Mouse (Mus musculus) erythroid progenitor cell, adult 5-6 weeks (primary cell): ENCODE measurements around the gene Il10. TPM values are rescaled to one million over a fixed set of nuclear protein-coding genes. Genes with fewer than 3 reads are reported as not detected.

ENCODE experiments used
- ATAC-seq: replicated peaks from 2 replicates; pipeline ENCODE4 v1.8.0; 2016; ENCODE audit warnings: moderate number of reproducible peaks, mild to moderate bottlenecking, moderate TSS enrichment, inconsistent platforms; ENCODE audit not compliant: poor library complexity, low FRiP score, severe bottlenecking
- total RNA-seq, 2 experiments: library from RNA; stranded (forward) in 1 of 2; stranded (reverse) in 1 of 2; fragments of 150-400 nt in 1 of 2; fragments of 186-747, 209-891 nt in 1 of 2; gene quantifications; 2 replicates each; pipeline versions ENCODE4 v1.2.3 to v1.2.4; 2015 to 2017; ENCODE audit warnings: low replicate concordance in 2 of 2

Il10 gene
- total RNA-seq, 2 experiments from 2014 or later, result not detected

GRCm38 (mm10) chr1:131045723-131046355, 26.2 kb downstream of the Il10 start:
- no peak for ATAC-seq

- ATAC-seq, result no peak
Measured at GRCm38 (mm10) chr1:131046607-131047006, 27.0 kb downstream of the Il10 start.

- ATAC-seq, result no peak
Measured at GRCm38 (mm10) chr1:131048121-131048863, 28.6 kb downstream of the Il10 start.

GRCm38 (mm10) chr1:131048946-131049345, 29.3 kb downstream of the Il10 start:
- no peak for ATAC-seq

- no peak for ATAC-seq
Measured at GRCm38 (mm10) chr1:131049361-131049806, 29.7 kb downstream of the Il10 start.

- ATAC-seq, result no peak
Measured at GRCm38 (mm10) chr1:131050011-131050410, 30.4 kb downstream of the Il10 start.

- ATAC-seq, result no peak
Measured at GRCm38 (mm10) chr1:131050617-131051016, 31.0 kb downstream of the Il10 start.

- no peak for ATAC-seq
Measured at GRCm38 (mm10) chr1:131051073-131051472, 31.4 kb downstream of the Il10 start.

GRCm38 (mm10) chr1:131053239-131053638, 33.6 kb downstream of the Il10 start:
- no peak for ATAC-seq

GRCm38 (mm10) chr1:131053656-131054055, 34.0 kb downstream of the Il10 start:
- no peak for ATAC-seq

- ATAC-seq, result no peak
Measured at GRCm38 (mm10) chr1:131054251-131054650, 34.6 kb downstream of the Il10 start.

GRCm38 (mm10) chr1:131058431-131058830, 38.8 kb downstream of the Il10 start:
- ATAC-seq, result no peak

GRCm38 (mm10) chr1:131059411-131059810, 39.8 kb downstream of the Il10 start:
- ATAC-seq, result no peak

GRCm38 (mm10) chr1:131059841-131060240, 40.2 kb downstream of the Il10 start:
- ATAC-seq, result no peak

GRCm38 (mm10) chr1:131060290-131061253, 40.9 kb downstream of the Il10 start:
- no peak; the same call in 1 of the 2 replicates for ATAC-seq

GRCm38 (mm10) chr1:131061740-131062254, 42.2 kb downstream of the Il10 start:
- ATAC-seq, result no peak

GRCm38 (mm10) chr1:131062821-131063220, 43.2 kb downstream of the Il10 start:
- ATAC-seq, result no peak

- no peak for ATAC-seq
Measured at GRCm38 (mm10) chr1:131064202-131064601, 44.6 kb downstream of the Il10 start.

- no peak for ATAC-seq
Measured at GRCm38 (mm10) chr1:131068011-131068727, 48.5 kb downstream of the Il10 start.
